In genomic region chr2:26140292-26140819, GRCm38 (mm10) we compare ENCODE assay signal across 8 mouse cellular contexts. TPM values are rescaled to one million over a fixed set of nuclear protein-coding genes. Genes with fewer than 3 reads are reported as not detected.
DNase-seq lines count a peak whose midpoint lies in the region; ATAC-seq lines count a peak whose summit lies in the region.

No protein-coding gene starts in this region.

- peak; percentile 90 for DNase-seq in MEL-GATA-1-ER (ENCODE audit: extremely low read depth, low read depth)
- peak; percentile 100 for DNase-seq in cerebellum, adult 8-10 months
- peak; percentile 100 for DNase-seq in forelimb bud, embryonic 11.5 days (ENCODE audit: low read depth, low spot score)
- DNase-seq in layer of hippocampus, adult 9-10 months (ENCODE audit: low spot score), result peak; percentile 97
- DNase-seq in ovary, postnatal 10 days (ENCODE audit: low spot score), result peak; percentile 99
- peak; percentile 99 to 100 for DNase-seq in thymus, postnatal 10 days (ENCODE audit: low spot score in 2 of 2)

- no peaks in the 10 kb centered on the region for H3K9me3 ChIP-seq in lung, embryonic 16.5 days (ENCODE audit: control insufficient read depth, low read length)

- peaks cover 17% of the 10 kb centered on the region for H3K4me1 ChIP-seq in lung, embryonic 16.5 days (replicated peaks; ENCODE audit: control insufficient read depth, insufficient read depth, low read length)

- WGBS in lung, embryonic 16.5 days, result under 1% methylated on average over 52 of the region's 60 CpGs

- peak overlapping the region; percentile 85 for H3K4me2 ChIP-seq in lung, embryonic 16.5 days (ENCODE audit: low read depth, low read length)

- peak; percentile 80 to 88 for ATAC-seq in hematopoietic stem cell, adult 5-6 weeks (replicated peaks in 1 of 2; ENCODE audit: insufficient read depth in 1 of 2, low FRiP score in 2 of 2, low TSS enrichment in 1 of 2, low read depth in 1 of 2, poor library complexity in 2 of 2, severe bottlenecking in 2 of 2)
- ATAC-seq in lung, embryonic 16.5 days (ENCODE audit: low read depth), result peak; percentile 93

- H3K27ac ChIP-seq in lung, embryonic 16.5 days (ENCODE audit: low read length), result peak overlapping the region; percentile 89

- peak overlapping the region; percentile 88 for H3K4me3 ChIP-seq in lung, embryonic 16.5 days (ENCODE audit: low read length)

- no peaks in the 10 kb centered on the region for H3K27me3 ChIP-seq in lung, embryonic 16.5 days (ENCODE audit: control insufficient read depth, insufficient read depth, low read depth, low read length)

- peaks cover 11% of the 10 kb centered on the region for H3K36me3 ChIP-seq in lung, embryonic 16.5 days (ENCODE audit: control insufficient read depth, insufficient read depth, low read length)

- peak overlapping the region; percentile 93 for H3K9ac ChIP-seq in lung, embryonic 16.5 days (ENCODE audit: low read length)

RNA-seq across cellular contexts. Expression of gene Nacc2, which starts 17.3 kb away (rescaled TPM):
- total RNA-seq in hematopoietic stem cell, adult 5-6 weeks (2017), result 3.4 and 3.8 TPM in 2 replicates
- polyA plus RNA-seq in lung, embryonic 16.5 days (2015; fragmentation: Nextera tagmentation; extraction: Ambion mirVana), result 9.2 and 10.9 TPM in 2 replicates

Comparison
In these comparisons a context has a peak if more than half of its experiments do, and no peak if none do; other contexts are left out.
1. Peak in every context shown above with its lines: DNase-seq, ATAC-seq, H3K4me3 ChIP-seq and H3K27ac ChIP-seq.